Mouse (Mus musculus) ES-E14 (cell line): ENCODE results near the gene Cdc42. TPM values are rescaled to one million over a fixed set of nuclear protein-coding genes. Genes with fewer than 3 reads are reported as not detected.

ENCODE experiments used
- DNase-seq: peaks from one replicate; pipeline ENCODE4 v3.0.0-alpha.2; 2013; ENCODE audit warnings: low read depth, low spot score
- H3K27ac ChIP-seq: 2 replicates; pipeline ENCODE4 v1.5.1; 2012; ENCODE audit warnings: low read depth, mild to moderate bottlenecking, low read length, moderate library complexity, mixed read lengths; ENCODE audit not compliant: poor library complexity, insufficient read depth, severe bottlenecking
- H3K36me3 ChIP-seq: 2 replicates; pipeline ENCODE4 v1.6.1; 2012; ENCODE audit warnings: mild to moderate bottlenecking, low read length, moderate library complexity, mixed read lengths; ENCODE audit not compliant: control insufficient read depth, poor library complexity, insufficient read depth, severe bottlenecking
- H3K4me1 ChIP-seq, 2 experiments: fragments of 150-350 bp in 1 of 2; sonication (generic) in 1 of 2; 2 replicates each; pipeline ENCODE4 v1.6.1; 2012; ENCODE audit warnings: low read length in 2 of 2, mild to moderate bottlenecking in 1 of 2, mixed read lengths in 1 of 2; ENCODE audit not compliant: control insufficient read depth in 2 of 2, insufficient read depth in 2 of 2, poor library complexity in 1 of 2
- H3K4me3 ChIP-seq, 2 experiments: fragments of 150-350 bp in 1 of 2; sonication (generic) in 1 of 2; 2 replicates each; pipeline ENCODE4 v1.5.1; 2012; ENCODE audit warnings: low read length in 2 of 2, low read depth in 1 of 2, mild to moderate bottlenecking in 1 of 2, mixed read lengths in 1 of 2; ENCODE audit not compliant: insufficient read depth in 1 of 2, poor library complexity in 1 of 2, severe bottlenecking in 1 of 2
- H3K9ac ChIP-seq: 2 replicates; pipeline ENCODE4 v1.6.1; 2012; ENCODE audit warnings: low read depth, mild to moderate bottlenecking, low read length, mixed read lengths; ENCODE audit not compliant: poor library complexity, insufficient read depth, severe bottlenecking
- H3K9me3 ChIP-seq: fragments of 150-350 bp; sonication (generic); 2 replicates; pipeline ENCODE4 v1.6.1; 2012; ENCODE audit warnings: low read depth, mild to moderate bottlenecking, low read length; ENCODE audit not compliant: control insufficient read depth, insufficient read depth
- CHD2 ChIP-seq: IDR thresholded peaks from 2 replicates; pipeline ENCODE4 v1.6.1; 2014; ENCODE audit warnings: mild to moderate bottlenecking, low read depth, low read length, inconsistent platforms
- HCFC1 ChIP-seq: IDR thresholded peaks from 2 replicates; pipeline ENCODE4 v1.6.1; 2012; ENCODE audit warnings: low read length, inconsistent platforms, borderline replicate concordance; ENCODE audit not compliant: insufficient read depth
- MAFK ChIP-seq: IDR thresholded peaks from 2 replicates; pipeline ENCODE4 v1.6.1; 2014; ENCODE audit warnings: mild to moderate bottlenecking, low read depth, low read length, inconsistent platforms; ENCODE audit not compliant: insufficient read depth
- ZC3H11A ChIP-seq: IDR thresholded peaks from 2 replicates; pipeline ENCODE4 v1.6.1; 2012; ENCODE audit warnings: low read depth, mild to moderate bottlenecking, inconsistent platforms, low read length, borderline replicate concordance
- ZNF384 ChIP-seq: IDR thresholded peaks from 2 replicates; pipeline ENCODE4 v1.6.1; 2012; ENCODE audit warnings: low read depth, low read length, inconsistent platforms
- in situ Hi-C, 2 experiments: fragments of 600-800 bp; cut with MboI; formaldehyde crosslinking; loops; one replicate each; pipeline ENCODE4 v1.15.1; 2025; ENCODE audit warnings: low sequenced_read_pairs in 2 of 2, inconsistent platforms in 1 of 2; ENCODE audit not compliant: unreplicated experiment in 2 of 2
- total RNA-seq: library from RNA; depleted of rRNA; stranded (reverse); fragments of 300-350 nt; gene quantifications from 2 replicates; pipeline ENCODE4 v1.2.3, GENCODE M21; 2012

The Cdc42 gene
- total RNA-seq, 1 experiment, result 189 TPM

DNA sequence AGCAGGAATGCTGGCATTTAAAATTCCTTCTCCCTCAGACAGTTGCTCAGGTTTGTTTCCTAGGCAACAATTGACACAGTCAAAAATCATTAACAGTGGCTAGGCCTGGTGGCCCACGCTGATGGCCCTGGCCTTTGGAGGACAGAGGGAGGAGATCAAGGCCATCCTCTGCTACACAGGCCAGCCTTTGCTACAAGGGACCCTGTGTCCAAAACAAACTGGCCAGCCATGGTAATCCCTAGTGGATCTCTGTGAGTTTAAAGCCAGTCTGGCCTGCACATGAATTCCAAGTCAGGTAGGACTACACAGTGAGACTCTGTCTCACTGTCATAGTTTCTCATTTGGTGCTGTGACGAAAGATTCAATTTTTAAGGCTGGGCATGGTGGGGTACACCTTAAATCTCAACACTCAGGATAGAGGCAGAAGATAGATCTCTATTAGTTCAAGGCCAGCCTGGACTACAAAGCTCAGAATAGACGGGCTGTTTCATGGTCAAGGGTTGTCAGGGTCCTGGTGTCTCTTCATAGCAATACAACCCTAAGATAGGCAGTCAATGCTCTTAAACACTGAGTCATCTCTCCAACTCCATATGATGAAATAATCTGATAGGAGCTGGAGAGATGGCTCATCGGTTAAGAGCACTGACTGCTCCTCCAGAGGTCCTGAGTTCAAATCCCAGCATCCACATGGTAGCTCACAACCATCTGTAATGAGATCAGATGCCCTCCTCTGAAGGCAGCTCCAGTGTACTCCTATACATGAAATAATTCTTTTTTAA is 20.2 kb upstream of the Cdc42 start:
- TF ChIP-seq ZC3H11A, result no peak
- no peak for TF ChIP-seq CHD2
- no peak for TF ChIP-seq HCFC1
- no peak for TF ChIP-seq MAFK
- TF ChIP-seq ZNF384, result no peak
- H3K4me3 ChIP-seq, result no peak overlapping the region
- H3K9ac ChIP-seq, result no peak overlapping the region
- in situ Hi-C loops, result no loop called here
- no peaks in the 10 kb centered on the region for H3K36me3 ChIP-seq
- peaks cover 0 to 14% of the 10 kb centered on the region in 2 experiments; a peak in 1 of 4 replicates for H3K4me1 ChIP-seq
- H3K9me3 ChIP-seq, result no peaks in the 10 kb centered on the region
- H3K27ac ChIP-seq, result no peak overlapping the region
- DNase-seq, result no peak

DNA sequence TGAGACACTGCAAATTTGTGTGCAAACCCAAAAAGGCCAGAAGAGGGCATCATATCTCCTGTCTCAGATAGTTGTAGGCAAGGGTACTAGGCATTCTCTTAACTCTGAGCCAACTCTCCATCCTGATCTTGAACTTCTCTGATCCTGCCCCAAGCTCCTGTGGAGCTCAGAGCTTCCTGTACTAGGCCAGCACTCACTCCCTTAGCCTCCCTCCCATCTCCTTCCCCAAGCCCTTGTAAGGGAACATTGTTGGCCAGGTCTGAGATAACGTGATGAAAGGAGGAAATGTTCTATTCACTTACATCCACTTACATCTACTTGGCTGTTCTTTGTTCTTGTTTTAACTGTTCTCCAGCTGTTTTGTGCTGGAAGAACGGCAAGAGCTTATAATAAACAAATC is 19.3 kb upstream of the Cdc42 start:
- no peak for DNase-seq
- Histone ChIP-seq H3K27ac (no peak overlapping the region), H3K4me1 (peaks cover 1 to 14% of the 10 kb centered on the region in 2 experiments; a peak in 2 of 4 replicates), H3K9me3 (no peaks in the 10 kb centered on the region), H3K4me3 (no peak overlapping the region), H3K9ac (no peak overlapping the region), H3K36me3 (no peaks in the 10 kb centered on the region)
- in situ Hi-C loops, result no loop called here
- no peak for TF ChIP-seq HCFC1
- no peak for TF ChIP-seq MAFK
- TF ChIP-seq CHD2, result no peak
- no peak for TF ChIP-seq ZNF384
- TF ChIP-seq ZC3H11A, result no peak

DNA sequence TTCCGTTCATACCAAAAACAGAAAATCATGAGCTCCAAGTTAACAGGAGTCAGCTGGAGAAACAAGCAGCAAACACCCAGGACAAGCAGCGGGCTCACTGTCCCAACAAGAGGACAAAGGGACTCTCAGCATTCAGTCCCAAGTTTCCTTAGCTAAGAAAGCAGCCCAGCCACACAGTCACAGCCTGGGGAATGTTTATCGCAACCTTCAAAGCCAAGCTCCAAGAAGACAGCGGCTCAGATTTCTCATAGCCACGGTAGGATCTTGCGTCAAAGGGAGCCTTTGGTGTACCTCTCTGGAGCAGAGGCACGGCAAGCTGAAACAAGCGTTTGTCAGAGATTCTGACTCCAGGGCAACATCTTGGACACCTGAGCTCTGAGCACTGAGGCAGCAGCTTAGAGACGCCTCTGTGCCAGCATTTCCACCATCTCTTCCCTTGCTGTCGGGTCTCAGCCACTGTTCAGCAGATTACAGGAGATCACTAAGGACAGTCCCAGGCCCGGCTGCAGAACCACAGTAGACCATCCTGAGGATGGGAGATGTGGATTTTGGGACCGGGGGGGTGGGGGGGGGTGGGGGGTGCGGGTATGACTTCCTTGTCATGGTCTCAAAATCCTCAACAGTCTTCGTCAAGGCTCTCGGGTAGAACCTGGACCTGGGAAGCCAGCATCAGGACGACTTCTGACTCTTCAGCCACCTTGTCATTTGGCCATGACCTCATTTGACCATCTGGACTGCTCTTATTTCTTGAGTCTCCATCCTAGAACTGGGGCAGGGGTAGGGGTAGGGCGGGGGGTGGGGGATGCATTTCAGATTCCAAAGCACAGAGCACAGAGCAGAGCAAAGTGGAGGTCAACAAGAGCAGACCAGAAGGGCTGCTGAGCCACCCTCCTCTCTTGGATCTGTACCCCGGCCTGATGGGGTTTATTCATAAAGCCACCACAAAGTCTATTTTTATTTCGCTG is 18.1 kb upstream of the Cdc42 start:
- H3K9ac ChIP-seq, result no peak overlapping the region
- peaks cover 1 to 9% of the 10 kb centered on the region in 2 experiments; a peak in 2 of 4 replicates for H3K4me1 ChIP-seq
- in situ Hi-C loops, result no loop called here
- TF ChIP-seq ZC3H11A (no peak), HCFC1 (no peak)
- no peak overlapping the region for H3K27ac ChIP-seq
- H3K9me3 ChIP-seq, result no peaks in the 10 kb centered on the region
- no peaks in the 10 kb centered on the region for H3K36me3 ChIP-seq
- no peak for DNase-seq
- H3K4me3 ChIP-seq, result no peak overlapping the region

DNA sequence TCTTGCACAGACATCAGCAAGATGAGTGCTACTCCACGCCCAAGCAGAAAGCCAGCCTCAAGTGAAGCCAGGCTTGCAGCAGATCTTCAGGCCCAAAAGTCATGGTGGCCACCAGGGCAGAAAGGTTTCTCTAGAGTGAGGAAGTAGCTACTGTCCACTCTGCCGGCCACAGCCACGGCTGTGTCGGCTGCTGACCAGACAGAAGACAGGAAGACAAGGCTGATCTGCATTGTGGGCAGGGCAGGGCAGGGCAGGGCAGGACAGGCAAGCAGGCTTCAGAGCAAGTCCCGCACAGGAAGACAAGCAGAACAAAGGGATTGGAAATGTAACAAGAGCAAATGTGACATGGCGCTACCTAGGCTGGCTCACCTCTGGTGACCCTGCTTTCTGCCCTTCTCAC is 16.2 kb upstream of the Cdc42 start:
- H3K36me3 ChIP-seq, result no peaks in the 10 kb centered on the region
- DNase-seq, result no peak
- no peak overlapping the region for H3K9ac ChIP-seq
- TF ChIP-seq MAFK (no peak), ZC3H11A (no peak), HCFC1 (no peak), ZNF384 (no peak), CHD2 (no peak)
- no peaks in the 10 kb centered on the region for H3K9me3 ChIP-seq
- peaks cover 1 to 9% of the 10 kb centered on the region in 2 experiments; a peak in 2 of 4 replicates for H3K4me1 ChIP-seq
- H3K4me3 ChIP-seq, result no peak overlapping the region
- in situ Hi-C loops, result no loop called here
- no peak overlapping the region for H3K27ac ChIP-seq
